Mouse (Mus musculus): Measurements from ENCODE around the gene Ring1. TPM values are rescaled to one million over a fixed set of nuclear protein-coding genes. Genes with fewer than 3 reads are reported as not detected.
"Not testable (repeated sequence)": the region's sequence is repeated elsewhere in the genome, so short reads cannot be mapped to it uniquely, and the experiment has no call there.

Gene Ring1
- polyA plus RNA-seq, 3 experiments from 2014 or later = 1.6 to 2.8 (median 2.5) TPM

- ATAC-seq = peak; percentile 55
Measured at GRCm38 (mm10) chr17:33991788-33992664, 32.5 kb downstream of the Ring1 start.

DNA sequence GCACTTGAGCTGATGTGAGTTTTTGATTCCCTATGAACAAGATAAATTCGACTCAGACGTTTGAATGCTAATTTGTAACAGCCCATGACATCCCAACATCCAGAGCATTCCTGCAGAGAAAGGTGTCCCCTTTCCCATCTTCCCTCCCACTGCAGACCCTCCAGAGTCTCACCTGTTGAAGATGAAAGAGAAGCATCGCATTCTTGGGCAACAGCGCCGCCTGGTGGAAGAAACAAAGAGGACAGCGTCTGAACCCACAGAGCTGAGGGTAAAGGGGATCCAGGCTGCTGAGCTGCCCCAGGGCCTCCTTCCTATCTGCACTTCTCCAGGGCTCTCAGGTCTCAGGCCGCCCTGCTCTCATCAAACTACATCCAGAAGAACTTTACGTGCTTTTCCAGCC, 42.3 kb downstream of the Ring1 start:
- ATAC-seq = not testable (repeated sequence)

DNA sequence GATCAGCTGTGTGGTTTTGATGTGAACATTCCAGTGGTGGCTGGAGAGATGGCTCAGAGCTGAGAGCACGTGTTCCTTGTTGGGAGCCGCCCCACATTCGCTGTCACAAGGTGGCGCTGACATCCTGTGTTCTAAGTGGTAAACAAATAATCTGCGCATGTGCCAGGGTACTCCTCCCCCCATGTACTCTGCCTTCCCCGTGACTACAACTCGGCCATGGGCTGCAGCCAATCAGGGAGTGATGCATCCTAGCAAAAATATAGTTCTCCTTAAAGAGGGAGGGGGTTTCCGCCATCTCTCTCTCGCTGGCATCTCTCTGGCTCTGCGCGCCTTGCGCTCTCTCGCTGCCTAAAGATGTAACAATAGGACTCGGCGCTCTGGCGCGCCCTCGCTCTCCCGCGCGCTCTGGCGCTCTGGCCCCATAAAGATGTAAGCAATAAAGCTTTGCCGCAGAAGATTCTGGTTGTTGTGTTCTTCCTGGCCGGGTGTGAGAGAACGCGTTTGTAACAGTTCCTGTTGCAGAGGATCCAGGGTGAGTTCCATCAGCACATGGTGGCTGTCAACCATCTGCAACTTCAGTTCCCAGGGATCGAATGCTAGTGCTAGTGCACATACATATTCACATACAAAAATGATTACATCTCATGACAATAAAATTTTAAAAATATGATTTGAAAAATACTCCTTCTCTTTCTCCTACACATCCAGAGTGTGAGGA, 43.1 kb downstream of the Ring1 start:
- peak; percentile 75 for ATAC-seq

- no peak for ATAC-seq
Measured at GRCm38 (mm10) chr17:33980181-33981035, 44.1 kb downstream of the Ring1 start.

- ATAC-seq = no peak
Measured at GRCm38 (mm10) chr17:33979512-33980050, 44.9 kb downstream of the Ring1 start.

DNA sequence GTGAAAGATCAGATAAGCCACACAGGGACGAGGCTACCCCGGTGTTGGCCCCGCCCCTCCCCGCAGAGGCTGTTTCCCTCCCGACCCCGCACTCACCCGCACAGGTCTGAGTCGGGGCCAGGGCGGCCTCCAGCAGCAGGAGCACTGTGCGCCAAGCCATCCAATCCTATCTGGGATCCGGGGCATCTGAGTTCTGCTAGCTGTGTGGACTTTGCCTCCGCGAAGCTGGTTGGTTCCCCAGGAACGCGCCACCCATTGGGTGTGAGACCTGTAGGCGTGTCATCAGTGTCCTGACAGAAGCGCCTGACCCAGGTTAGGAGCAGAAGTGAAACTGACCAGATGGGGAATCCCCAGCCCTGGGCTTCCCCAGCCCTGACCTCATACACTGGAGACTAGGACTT, 45.8 kb downstream of the Ring1 start:
- ATAC-seq = peak; percentile 72

DNA sequence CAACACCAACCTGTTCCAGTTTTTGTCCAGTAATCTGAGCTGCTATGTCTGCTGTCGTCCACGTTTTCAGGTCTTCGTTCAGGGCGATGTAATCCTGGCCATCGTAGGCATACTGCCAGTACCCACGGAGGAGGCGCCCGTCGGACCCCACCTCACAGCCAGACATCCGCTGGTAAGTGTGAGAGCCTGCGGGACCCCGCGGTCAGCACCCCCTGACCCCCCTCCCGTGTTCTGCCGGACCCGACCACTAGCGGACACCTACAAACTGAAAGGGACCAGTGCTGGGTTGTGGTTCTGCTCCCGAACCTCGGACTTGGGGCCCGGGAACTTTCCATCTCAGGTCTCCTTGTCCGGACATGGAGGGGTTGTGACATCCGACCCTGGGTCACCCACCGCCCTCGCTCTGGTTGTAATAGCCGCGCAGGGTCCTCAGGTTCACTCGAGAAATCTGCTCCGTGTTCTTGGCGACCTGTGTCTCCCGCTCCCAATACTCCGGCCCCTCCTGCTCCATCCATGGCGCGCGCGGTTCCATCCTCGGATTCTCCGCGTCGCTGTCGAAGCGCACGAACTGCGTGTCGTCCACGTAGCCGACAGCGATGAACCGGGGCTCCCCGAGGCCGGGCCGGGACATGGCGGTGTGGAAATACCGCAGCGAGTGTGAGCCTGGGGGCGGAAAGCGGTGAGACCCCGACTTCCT, 46.5 kb downstream of the Ring1 start:
- no peak for ATAC-seq

DNA sequence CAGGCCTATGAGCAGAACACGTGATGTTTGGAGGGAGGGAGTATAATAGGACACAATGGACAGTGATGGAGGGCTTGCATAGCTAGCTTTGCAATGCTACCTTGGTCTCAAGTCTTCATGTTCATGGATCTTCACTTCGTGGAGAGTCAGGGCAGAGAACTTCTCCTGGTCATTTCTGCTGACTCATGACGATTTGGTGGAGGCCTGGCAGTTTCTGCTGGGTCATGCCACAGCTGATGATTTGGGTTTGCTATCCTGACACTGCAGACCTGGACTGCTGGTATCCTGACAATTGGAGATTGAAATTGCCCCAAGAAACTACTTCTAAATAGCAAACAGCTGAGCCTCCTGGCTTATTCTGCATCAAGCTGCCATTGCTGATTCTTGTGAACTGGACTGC, 50.9 kb downstream of the Ring1 start:
- ATAC-seq = no peak

DNA sequence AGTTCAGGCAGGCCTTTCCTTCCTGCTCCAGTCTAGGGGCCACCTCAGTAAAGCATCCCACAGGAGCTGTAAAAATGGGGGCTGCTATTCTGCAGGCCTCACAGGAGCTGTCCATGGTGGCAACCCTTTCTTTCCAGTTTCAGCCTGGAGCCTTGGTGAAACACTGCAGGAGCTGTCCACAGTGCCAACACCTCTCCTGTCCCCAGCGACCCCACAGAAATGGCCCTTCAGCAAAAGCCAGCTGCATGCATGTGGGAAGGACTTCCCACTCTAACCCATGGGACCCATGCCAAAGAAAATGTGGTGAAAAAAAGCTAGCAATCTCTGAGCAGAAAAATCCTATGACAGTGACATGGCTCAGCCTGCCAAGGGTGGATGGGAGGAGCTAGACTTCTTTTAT, 51.8 kb downstream of the Ring1 start:
- no peak for ATAC-seq

Other genes with a start within 250 kb of the Ring1 start
- 1 to 10 TPM; 3.5 to 5.9 (median 4.1) TPM for gene Angptl4, start 242.8 kb downstream of the Ring1 start, polyA plus RNA-seq (2017; shearing (Covaris generic))
- 1 to 10 TPM; 2.4 to 2.7 (median 2.4) TPM for gene Kank3, start 214.2 kb downstream of the Ring1 start, polyA plus RNA-seq (2017; shearing (Covaris generic))
- 1,000 to 10,000 TPM; 1,118 to 2,316 (median 1,890) TPM for gene Rps28, start 200.1 kb downstream of the Ring1 start, polyA plus RNA-seq (2017; shearing (Covaris generic))
- 100 to 1,000 TPM; 364 to 457 (median 417) TPM for gene Ndufa7, start 200.1 kb downstream of the Ring1 start, polyA plus RNA-seq (2017; shearing (Covaris generic))
- gene Cd320, start 181.6 kb downstream of the Ring1 start, polyA plus RNA-seq (2017; shearing (Covaris generic)) = 10 to 100 TPM; 11.2 to 11.6 (median 11.2) TPM
- not detected for gene Gm7029, start 150.8 kb downstream of the Ring1 start, polyA plus RNA-seq (2017; shearing (Covaris generic))
- gene Kifc1, start 134.0 kb downstream of the Ring1 start, polyA plus RNA-seq (2017; shearing (Covaris generic)) = 1 to 10 TPM in 2 of 3 experiments, under 1 TPM in 1; 0.20 to 7.4 (median 1.3) TPM
- gene Platr17, start 119.5 kb downstream of the Ring1 start, polyA plus RNA-seq (2017; shearing (Covaris generic)) = 10 to 100 TPM in 1 of 3 experiments, 1 to 10 TPM in 2; 5.3 to 10.1 (median 5.4) TPM
- 100 to 1,000 TPM; 101 to 116 (median 102) TPM for gene Daxx, start 115.3 kb downstream of the Ring1 start, polyA plus RNA-seq (2017; shearing (Covaris generic))
- 100 to 1,000 TPM; 367 to 428 (median 385) TPM for gene Tapbp, start 108.8 kb downstream of the Ring1 start, polyA plus RNA-seq (2017; shearing (Covaris generic))
- 1 to 10 TPM; 3.7 to 6.8 (median 4.8) TPM for gene Zbtb22, start 108.8 kb downstream of the Ring1 start, polyA plus RNA-seq (2017; shearing (Covaris generic))
- gene Rgl2, start 95.1 kb downstream of the Ring1 start, polyA plus RNA-seq (2017; shearing (Covaris generic)) = 10 to 100 TPM; 14.3 to 37.4 (median 31.7) TPM
- 100 to 1,000 TPM; 114 to 135 (median 124) TPM for gene Pfdn6, start 84.3 kb downstream of the Ring1 start, polyA plus RNA-seq (2017; shearing (Covaris generic))
- gene Wdr46, start 84.0 kb downstream of the Ring1 start, polyA plus RNA-seq (2017; shearing (Covaris generic)) = 10 to 100 TPM in 2 of 3 experiments, 1 to 10 TPM in 1; 6.8 to 11.0 (median 10.1) TPM
- 10 to 100 TPM; 12.8 to 15.1 (median 13.9) TPM for gene B3galt4, start 73.2 kb downstream of the Ring1 start, polyA plus RNA-seq (2017; shearing (Covaris generic))
- 10 to 100 TPM; 27.6 to 30.0 (median 27.8) TPM for gene Vps52, start 68.9 kb downstream of the Ring1 start, polyA plus RNA-seq (2017; shearing (Covaris generic))
- 1,000 to 10,000 TPM; 3,532 to 7,587 (median 7,167) TPM for gene Rps18, start 68.7 kb downstream of the Ring1 start, polyA plus RNA-seq (2017; shearing (Covaris generic))
- 1,000 to 10,000 TPM; 4,943 to 7,708 (median 5,398) TPM for gene H2-K1, start 24.3 kb downstream of the Ring1 start, polyA plus RNA-seq (2017; shearing (Covaris generic))
- 10 to 100 TPM; 28.0 to 31.5 (median 30.7) TPM for gene H2-Ke6, start 3.4 kb upstream of the Ring1 start, polyA plus RNA-seq (2017; shearing (Covaris generic))
- 10 to 100 TPM; 40.8 to 49.3 (median 44.7) TPM for gene Slc39a7, start 7.0 kb upstream of the Ring1 start, polyA plus RNA-seq (2017; shearing (Covaris generic))
- gene Rxrb, start 7.1 kb upstream of the Ring1 start, polyA plus RNA-seq (2017; shearing (Covaris generic)) = 10 to 100 TPM in 2 of 3 experiments, 1 to 10 TPM in 1; 7.8 to 10.6 (median 10.1) TPM
- under 1 TPM in 1 of 3 experiments, not detected in 2; 0.21 TPM for gene Col11a2, start 14.8 kb upstream of the Ring1 start, polyA plus RNA-seq (2017; shearing (Covaris generic))
- gene H2-Oa, start 67.7 kb upstream of the Ring1 start, polyA plus RNA-seq (2017; shearing (Covaris generic)) = 10 to 100 TPM; 14.3 to 81.2 (median 53.9) TPM
- 100 to 1,000 TPM in 2 of 3 experiments, 10 to 100 TPM in 1; 75.8 to 241 (median 198) TPM for gene H2-DMa, start 94.9 kb upstream of the Ring1 start, polyA plus RNA-seq (2017; shearing (Covaris generic))
- gene Brd2, start 98.0 kb upstream of the Ring1 start, polyA plus RNA-seq (2017; shearing (Covaris generic)) = 100 to 1,000 TPM; 115 to 154 (median 144) TPM
- 10 to 100 TPM in 2 of 3 experiments, 1 to 10 TPM in 1; 9.2 to 14.4 (median 11.3) TPM for gene H2-DMb2, start 118.6 kb upstream of the Ring1 start, polyA plus RNA-seq (2017; shearing (Covaris generic))
- gene H2-DMb1, start 128.4 kb upstream of the Ring1 start, polyA plus RNA-seq (2017; shearing (Covaris generic)) = 1 to 10 TPM; 2.3 to 5.0 (median 4.5) TPM
- gene Tap1, start 162.9 kb upstream of the Ring1 start, polyA plus RNA-seq (2017; shearing (Covaris generic)) = 100 to 1,000 TPM; 174 to 216 (median 189) TPM
- gene Psmb9, start 163.1 kb upstream of the Ring1 start, polyA plus RNA-seq (2017; shearing (Covaris generic)) = 100 to 1,000 TPM; 330 to 403 (median 338) TPM
- gene Psmb8, start 173.0 kb upstream of the Ring1 start, polyA plus RNA-seq (2017; shearing (Covaris generic)) = 1,000 to 10,000 TPM in 2 of 3 experiments, 100 to 1,000 TPM in 1; 835 to 1,025 (median 1,010) TPM
- 100 to 1,000 TPM in 2 of 3 experiments, 10 to 100 TPM in 1; 94.0 to 181 (median 103) TPM for gene Tap2, start 178.8 kb upstream of the Ring1 start, polyA plus RNA-seq (2017; shearing (Covaris generic))
- 10 to 100 TPM in 2 of 3 experiments, 1 to 10 TPM in 1; 8.4 to 87.4 (median 63.4) TPM for gene H2-Ob, start 214.2 kb upstream of the Ring1 start, polyA plus RNA-seq (2017; shearing (Covaris generic))
- 10 to 100 TPM in 2 of 3 experiments, 1 to 10 TPM in 1; 4.3 to 76.2 (median 34.9) TPM for gene H2-Ab1, start 233.0 kb upstream of the Ring1 start, polyA plus RNA-seq (2017; shearing (Covaris generic))